Mouse (Mus musculus) left cerebral cortex, postnatal 25 days (tissue): Measurements from ENCODE around the gene Susd2. TPM values are rescaled to one million over a fixed set of nuclear protein-coding genes. Genes with fewer than 3 reads are reported as not detected.
A peak's percentile ranks its signal among the peaks of the same experiment; 100 is the strongest.

Experiments
- DNase-seq, 2 experiments: peaks; one replicate each; pipeline ENCODE4 v3.0.0; 2022; ENCODE audit warnings: low spot score in 2 of 2, mixed read lengths in 1 of 2
- intact Hi-C: fragments of 180-260 bp; cut with DNase I; formaldehyde crosslinking; loops from one replicate; pipeline ENCODE4 v1.15.1; 2025
- total RNA-seq, 2 experiments: library from RNA; stranded (reverse); gene quantifications; 2 replicates each; pipeline ENCODE4 v1.2.3; 2021

The Susd2 gene
- total RNA-seq, 2 experiments from 2014 or later, result 5.8 to 8.4 TPM

DNA sequence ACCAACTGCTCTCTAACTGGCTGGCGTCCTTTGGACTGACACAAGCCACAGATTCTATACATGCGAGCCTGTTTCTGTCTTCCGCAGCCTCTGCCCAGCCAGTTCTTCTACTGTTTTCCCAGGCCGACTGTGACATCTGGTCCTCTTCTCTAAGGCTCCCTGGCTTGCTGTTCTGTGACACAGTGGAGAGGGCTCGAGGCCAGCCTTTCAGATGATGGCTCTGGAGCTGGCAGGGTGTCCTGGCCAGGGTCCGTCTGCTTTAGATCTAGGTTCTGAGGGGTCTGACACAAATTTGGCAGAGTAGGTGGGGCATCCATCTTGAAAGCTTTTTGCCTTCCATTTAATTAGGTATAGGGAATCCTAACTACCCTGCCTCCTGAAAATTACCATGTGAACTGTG is 17.6 kb upstream of the Susd2 start:
- DNase-seq, result no peak
- intact Hi-C loops, result no loop called here

DNA sequence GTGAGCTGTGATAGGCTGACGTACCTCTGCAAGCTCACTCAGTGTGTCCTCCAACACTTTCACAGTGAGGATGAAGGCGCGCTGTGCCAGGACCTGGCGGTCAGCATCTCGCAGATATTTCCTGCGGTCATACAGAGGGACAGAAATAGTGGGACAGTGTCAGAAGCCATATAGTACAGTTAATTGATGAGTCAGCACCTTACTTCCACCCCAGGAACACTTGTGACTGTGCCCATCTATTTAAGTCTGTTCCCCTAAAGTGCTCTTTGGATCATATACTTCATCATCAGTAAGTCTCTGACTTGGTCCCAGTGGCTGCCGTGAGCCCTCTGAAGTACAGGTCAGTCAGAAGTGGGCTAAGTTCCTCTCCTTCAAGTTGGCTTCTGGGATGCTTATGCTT is 14.0 kb upstream of the Susd2 start:
- DNase-seq, result no peak
- intact Hi-C loops, result no loop called here

DNA sequence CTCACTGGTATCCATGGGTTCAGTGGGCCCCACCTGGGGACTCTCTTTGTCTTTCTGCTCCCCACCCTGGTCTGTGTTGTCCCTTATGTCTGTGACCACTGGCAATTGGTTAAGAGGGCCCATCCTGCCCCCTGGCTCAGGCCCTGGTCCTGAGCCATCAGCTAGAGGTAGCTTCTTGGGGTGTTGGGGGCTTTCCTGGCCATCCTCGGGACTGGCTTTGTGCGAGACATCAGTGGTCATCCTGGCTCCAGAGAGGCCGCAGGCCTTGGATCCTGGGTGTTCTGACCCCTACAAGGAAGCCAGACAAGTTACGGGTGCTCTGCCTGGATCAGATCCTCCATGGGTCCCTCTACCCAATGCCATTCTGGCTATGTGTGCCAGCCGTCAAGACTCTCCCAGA is 13.4 kb upstream of the Susd2 start:
- no peak for DNase-seq
- intact Hi-C loops, result no loop called here

DNA sequence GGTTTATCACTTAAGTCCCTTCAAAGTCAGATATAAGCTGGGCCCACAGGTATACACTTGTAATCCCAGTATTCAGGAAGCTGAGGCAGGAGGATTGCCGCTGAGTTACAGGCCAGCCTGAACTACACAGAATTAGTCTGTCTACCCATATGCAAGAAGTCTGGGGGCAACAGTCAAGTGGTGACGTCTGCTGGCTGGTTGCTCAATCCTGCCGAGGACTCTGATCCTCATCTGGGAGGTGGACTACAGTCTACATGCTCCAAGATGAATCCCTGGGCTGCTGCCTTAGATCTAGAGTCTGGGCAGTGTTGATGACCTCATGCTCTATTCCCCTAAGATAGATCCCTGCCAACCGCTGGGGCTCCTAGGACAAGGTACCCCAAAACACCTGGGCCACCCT is 10.2 kb upstream of the Susd2 start:
- intact Hi-C loops, result no loop called here
- no peak for DNase-seq

DNA sequence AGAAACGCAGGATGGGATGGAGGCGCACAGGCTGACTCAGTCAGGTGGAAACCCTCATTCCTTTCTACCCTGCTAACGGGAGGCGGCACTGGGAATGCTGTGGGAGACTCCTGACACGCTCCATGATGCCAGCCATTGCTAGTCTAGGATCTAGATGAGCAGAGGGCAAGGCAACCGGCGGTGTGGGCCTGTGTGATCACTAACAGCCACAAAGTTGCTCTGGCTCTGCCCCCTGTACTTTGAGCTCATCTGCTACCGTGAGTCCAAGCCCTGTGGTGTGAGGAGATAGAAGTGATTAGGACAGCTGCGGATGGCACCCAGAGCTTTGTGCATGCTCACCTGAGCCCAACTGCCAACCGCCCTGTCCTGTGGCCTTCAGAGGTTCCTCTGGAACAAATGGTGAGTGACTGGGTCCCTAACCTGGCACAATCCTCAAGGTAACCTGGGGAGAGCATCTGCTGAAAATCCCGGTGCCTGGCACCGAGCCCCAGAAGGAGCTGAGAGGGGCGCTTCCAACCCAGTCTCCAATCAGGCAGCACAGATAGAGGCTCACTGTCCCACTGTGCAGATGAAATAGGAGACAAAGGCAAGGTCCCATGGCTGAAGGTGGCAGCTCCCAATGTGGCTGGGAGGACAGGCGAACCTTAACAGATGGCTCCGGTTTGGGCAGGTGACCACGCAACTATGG is 7.7 kb upstream of the Susd2 start:
- intact Hi-C loops, result no loop called here
- no peak for DNase-seq

DNA sequence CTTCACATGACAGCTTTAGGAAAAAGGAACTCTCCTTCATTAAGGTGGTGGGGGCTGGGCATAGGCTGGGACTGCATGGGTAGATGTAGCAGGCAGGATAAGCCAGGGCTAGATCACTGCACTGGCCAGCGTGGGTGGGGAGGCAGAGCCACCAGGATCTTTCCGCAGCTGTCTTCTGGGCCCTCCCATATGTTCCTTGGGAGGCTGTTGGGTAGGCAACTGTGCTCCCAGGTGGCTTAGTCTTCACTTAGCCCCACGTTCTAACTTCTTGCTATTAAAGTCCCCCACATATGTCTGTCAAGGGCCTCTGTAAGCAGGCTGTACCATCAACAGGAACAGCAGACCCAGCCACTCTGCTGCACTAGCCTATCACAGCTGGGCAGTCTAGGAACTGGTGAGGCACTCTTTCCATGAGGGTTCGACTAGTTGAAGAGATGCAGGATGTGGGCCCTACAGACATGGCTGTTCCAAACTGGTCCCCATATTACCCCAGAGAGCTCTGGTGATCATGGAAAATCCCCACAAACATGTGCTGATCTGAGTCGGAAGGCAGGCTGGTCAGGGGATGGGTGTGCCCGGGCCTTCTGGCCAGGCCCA is 6.6 kb upstream of the Susd2 start:
- DNase-seq, result peak in 1 of 2 experiments; percentile 42
- intact Hi-C loops, result no loop called here

DNA sequence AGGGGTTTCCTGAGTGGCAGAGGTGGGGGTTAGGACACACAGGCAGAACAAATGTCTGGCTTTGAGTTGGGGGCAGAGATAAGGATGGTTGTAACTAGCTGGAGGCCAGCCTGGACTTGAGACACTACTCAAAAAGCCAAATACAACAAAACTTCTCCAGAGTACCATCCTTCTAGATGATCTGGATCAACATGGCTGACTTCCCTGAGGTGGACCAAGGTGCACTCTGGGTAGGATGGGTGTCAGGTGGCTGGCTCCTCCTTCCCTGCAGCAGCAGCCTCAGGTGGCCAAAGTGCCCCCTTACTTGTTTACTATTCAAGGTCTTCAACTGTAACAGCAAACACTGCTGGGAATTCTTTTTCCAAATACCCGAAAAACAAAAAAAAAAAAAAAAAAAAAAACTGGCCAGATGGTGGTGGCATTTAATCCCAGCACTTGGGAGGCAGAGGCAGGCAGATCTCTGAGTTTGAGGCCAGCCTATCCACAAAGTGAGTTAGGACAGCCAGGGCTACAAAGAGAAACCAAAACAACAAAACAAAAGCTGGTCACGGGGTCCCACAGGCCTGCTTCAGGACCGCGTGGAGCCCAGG is 5.7 kb upstream of the Susd2 start:
- DNase-seq, result no peak
- intact Hi-C loops, result no loop called here

DNA sequence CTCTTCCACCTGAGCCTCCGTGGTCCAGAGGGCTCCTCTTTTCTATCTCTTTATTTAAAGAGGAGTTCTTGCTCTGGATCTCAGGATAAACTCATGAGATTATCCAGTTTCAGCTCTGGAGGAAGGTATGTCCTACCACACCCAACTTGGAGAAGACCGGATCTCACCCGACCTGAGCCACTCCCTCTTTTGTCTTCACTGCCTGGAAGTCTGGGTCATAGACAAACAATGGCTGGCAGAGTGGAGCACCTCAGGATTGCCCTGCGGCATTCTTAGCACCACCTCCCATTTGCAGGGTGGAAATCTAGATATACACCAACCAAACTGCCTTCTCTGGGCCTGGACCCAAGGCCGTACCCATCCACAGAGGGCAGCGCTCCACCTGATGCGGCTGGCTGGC is 5.2 kb upstream of the Susd2 start:
- no peak for DNase-seq
- intact Hi-C loops, result no loop called here

DNA sequence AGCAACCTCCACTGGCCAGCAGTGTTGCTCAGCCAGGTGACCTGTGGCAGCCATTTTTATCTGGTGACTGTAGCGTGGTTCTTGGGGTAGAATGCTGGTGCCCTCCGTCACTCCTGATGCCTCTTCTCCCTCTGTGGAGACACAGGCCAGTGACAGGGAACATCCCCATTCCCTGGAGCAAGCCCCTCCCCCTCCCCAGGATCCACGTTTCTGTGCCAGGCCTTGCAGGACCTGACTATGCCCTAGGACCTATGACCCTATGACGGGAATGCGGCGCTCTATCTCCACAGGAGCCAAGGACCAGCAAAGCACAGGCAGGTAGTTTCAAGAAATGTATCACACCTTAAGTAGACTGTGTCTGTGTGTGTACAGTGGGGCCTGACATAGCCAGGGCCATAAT is 4.3 kb upstream of the Susd2 start:
- intact Hi-C loops, result no loop called here

DNA sequence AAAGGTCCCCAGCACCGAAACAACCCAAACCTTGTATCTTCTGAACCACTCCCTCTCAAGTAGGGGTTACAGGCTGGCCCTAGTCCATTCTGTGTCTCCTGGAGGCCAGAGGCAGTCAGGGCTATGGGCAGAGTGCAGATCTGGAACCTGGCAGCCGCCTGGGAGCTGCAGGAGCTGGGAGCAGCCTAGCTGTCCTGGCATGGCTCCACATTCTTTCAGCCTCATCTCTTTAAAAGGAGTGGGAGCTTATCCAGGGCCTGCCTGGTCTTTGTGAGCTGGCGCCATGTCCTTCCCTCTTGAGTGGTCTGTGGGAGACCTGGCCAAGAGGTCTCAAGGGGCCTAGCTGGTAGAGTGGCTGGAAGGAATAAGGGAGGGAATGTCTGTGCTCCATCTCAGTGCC is 3.6 kb upstream of the Susd2 start:
- DNase-seq, result peak in 1 of 2 experiments; percentile 60
- intact Hi-C loops, result no loop called here

More for the DNA sequence above, 4.3 kb upstream of the Susd2 start:
- no peak for DNase-seq

DNA sequence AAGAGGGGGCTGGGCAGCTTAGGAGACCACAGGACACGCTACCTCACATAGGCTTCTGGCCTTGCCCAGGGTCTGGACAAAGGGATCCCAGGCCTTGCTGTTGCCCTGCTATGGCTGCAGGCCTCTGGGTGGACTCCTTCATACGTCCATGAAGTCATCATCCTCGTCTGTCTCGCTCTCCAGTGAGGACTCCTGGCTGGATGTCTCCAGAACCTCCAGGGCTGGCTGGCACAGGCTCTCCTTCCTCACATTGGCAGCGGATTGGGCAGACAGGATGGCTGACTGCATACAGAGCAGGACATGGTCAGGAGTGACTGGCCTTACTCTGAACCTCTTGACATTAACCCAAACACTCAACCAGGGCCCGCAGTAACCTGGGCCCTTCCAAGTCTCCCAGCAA is 2.6 kb upstream of the Susd2 start:
- intact Hi-C loops, result no loop called here
- no peak for DNase-seq

DNA sequence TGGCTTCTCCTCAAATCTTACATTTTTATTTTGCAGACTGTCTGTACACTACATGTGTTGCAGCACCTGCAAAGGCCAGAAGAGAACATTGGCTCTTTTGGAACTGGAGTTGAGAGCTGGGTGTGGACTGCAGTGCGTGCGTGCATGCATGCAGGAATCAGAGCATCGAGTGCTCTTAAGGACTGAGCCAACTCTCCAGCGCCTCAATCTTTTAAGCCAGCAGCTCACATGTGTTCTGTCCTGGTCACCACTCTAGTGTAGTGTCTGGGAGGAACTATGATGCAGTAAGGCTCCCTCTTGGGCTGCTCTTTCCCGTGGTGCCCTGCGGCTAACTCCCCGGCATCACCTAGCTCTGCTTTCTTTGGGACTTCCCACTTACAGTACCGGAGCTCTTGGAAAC is 1.8 kb upstream of the Susd2 start:
- no peak for DNase-seq
- intact Hi-C loops, result no loop called here

DNA sequence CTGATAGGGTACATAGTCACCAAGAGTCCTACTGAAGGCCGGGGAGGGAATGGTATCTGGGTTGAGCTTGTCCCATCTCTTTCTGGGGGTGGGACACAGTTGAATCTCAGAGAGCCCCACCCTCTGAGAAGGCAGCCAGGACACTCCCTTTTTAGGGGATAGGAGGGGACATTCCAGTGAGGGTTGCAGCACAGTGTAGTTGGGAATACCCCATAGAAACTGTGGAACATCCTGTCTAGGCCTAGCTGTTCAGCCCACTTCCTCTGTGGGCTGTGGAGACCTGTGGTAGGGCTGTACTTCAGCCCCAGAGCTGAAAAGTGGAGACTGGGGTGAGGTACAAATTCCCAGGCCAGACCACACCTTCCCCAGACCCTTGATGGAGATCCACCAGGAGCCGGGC is 917 bp downstream of the Susd2 start:
- intact Hi-C loops, result no loop called here
- no peak for DNase-seq

DNA sequence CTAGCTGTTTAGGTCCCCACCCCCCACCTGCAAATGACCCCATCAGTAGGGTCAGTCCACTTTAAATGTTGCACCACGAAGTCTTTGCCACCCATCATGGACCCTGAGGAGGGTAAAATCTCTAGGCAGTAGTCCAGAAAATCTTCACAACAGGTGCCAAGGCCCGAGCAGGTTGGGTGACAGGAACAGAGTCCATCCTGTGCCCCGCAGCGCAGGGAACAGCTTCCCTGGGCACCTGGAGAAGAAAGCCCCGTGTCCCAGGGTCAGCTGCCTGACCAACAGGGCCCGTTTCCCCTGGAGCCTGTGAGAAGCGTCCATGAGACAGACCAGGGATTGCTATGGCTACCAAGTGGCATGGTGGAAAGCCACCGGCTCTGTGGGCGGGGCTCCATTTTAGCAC is 1.4 kb downstream of the Susd2 start:
- intact Hi-C loops, result no loop called here
- DNase-seq, result no peak

DNA sequence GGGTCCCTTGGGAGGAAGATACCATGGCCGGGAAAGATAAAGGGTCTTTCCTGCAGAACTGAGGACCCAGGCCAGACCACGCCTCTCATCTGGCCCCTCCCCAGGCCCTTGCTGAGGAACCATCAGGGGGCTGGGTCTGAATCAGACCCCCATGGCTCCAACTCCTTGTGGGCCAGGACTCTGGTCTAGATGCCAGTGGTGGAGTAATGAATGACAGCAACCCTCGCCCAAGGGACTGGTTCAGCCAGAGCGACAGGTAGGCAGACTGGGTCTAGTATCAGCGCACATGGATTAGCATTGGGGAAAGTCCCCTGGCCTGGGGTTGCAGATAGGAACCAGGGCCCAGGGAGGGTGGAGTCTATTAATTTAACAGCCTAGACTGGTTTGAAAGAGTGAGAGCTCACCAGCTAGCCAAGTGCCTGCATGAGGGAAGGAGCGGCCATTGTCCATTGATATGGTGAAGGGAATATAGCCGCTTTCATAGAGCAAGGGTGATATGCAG is 2.0 kb downstream of the Susd2 start:
- DNase-seq, result no peak
- intact Hi-C loops, result no loop called here

DNA sequence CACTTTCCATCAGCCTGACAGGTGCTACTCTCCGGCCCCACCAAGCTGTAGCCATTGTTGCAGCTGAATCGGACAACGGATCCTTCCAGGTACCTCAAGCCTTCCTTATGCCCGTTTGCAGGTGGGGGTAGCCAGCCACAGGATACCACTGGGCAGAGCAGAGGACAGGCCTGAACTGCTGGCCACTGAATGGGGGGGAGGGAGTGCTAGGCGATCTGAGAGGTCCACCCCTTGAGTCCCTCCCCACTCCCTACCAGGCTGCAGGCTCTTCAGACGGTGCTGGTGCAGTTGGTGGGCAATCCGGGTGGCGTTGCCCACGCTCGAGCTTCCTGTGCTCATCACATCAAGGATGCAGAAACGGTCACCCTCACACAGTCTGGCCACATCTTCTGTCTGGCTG is 6.1 kb downstream of the Susd2 start:
- intact Hi-C loops, result loop anchor here (5.0 kb wide), 2 partner anchors 215 to 315 kb away; partner anchors contain the start of gene Gm5134
- no peak for DNase-seq

DNA sequence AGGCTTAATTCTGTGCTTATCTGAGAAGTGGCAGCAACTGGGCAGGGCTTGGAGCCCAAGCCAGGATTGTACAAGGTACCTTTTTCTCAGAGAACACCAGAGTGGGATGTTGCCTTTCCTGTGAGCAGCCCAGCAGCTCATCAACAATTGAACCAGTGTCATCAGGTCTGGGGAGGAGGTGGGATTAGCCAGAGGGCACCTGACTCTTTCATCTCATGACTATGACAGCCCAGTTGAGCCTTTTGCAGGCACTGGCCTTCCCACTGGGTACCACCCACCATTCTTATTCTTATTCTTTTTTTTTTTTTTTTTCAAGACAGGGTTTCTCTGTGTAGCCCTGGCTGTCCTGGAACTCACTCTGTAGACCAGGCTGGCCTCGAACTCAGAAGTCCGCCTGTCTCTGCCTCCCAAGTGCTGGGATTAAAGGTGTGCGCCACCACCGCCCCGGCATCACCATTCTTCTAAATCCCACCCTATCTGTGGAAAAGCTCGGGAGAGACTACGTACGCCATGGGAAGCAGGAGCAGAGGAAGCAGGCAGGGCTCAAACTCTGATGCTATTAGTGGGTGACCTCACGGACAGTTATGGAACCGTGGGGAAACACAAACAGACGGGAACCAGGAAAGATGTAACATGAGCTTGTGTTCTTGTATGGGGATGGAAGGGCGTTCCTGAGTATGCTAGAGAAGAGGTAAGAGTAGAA is 7.6 kb downstream of the Susd2 start:
- intact Hi-C loops, result loop anchor here (5.0 kb wide), 2 partner anchors 216 to 316 kb away; partner anchors contain the start of gene Gm5134
- DNase-seq, result no peak

DNA sequence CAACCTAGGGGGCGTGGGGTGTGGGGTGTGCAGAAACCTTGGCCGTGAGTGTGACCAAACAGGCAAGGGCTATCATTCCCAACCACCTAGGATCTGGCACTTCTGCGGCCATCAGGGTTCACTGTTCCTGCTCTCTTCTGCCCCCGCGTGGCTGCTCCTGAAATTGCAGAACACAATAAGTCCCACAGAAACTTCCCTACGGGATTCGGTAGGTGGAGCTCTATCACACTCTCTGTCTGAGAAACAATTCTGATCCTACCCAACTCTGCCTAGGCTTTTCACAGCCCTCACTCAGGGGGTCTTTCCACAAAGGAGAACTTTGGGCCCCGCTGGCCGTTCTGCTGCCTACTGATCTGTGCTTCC is 8.1 kb downstream of the Susd2 start:
- peak; percentile 85 to 90 for DNase-seq
- intact Hi-C loops, result loop anchor here (1.0 to 5.0 kb wide), 4 partner anchors 49 to 317 kb away; partner anchors contain the start of gene Gm5134

DNA sequence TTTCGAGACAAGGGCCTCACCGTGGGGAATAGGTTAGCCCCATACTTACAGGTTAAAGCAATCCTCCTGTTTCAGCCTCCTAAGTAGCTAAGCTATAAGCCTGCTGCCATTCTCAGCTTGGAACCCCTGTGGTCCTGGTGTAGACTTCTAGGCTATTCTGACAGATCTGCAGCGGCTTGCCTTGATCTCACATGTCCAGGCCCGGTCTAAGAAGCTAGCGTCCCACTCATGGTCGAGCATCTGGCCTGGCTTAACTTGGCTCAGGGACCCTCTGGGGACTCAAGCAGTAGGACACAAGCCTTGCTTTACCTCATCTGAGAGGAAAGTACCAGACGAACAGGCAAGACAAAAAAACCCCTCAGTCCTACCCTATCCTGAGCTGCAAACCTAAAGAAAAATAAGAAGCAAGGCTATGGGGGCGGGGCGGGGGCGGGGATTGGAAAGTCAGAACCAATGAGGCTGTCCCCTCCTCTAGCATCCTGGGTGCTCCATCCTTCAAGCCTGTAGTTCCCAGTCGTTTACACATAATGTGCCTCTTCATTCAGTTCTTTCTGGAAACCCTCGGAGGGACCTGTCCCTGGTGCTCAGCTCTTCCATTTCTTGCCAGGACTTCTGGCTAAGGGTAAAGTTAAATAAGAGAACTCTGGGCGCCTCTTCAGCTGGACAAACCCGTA is 8.7 kb downstream of the Susd2 start:
- DNase-seq, result no peak
- intact Hi-C loops, result loop anchor here (1.0 to 5.0 kb wide), 4 partner anchors 49 to 317 kb away; partner anchors contain the start of gene Gm5134

DNA sequence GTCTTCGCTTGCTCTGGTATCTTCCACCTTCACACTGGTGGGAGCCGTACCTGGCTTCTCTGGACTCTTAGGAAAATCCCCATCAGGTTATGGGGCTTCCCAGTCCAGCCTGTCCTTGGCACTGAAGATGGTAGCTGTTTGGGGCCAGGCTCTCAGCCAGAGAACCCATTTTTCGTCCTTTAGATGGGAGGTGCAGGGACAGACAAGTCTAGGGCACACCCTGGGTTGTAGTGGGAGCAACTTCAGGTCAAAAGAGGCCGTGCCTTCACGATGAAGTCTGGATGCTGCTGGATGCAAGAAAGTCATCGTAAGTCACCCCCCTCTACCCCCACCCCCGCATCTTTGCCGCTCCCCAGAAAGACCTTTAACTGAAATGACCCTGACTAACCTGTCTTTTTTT is 9.2 kb downstream of the Susd2 start:
- intact Hi-C loops, result loop anchor here (1.0 to 5.0 kb wide), 5 partner anchors 48 to 1603 kb away; partner anchors contain the start of gene Gm5134
- DNase-seq, result no peak
